Mouse (Mus musculus) heart, postnatal 10 days (tissue): ENCODE results near the gene Col5a3. TPM values are rescaled to one million over a fixed set of nuclear protein-coding genes. Genes with fewer than 3 reads are reported as not detected.

Source experiments
- DNase-seq, 2 experiments: peaks; one replicate each; pipeline ENCODE4 v3.0.0; 2021
- intact Hi-C: fragments of 180-260 bp; cut with DNase I; formaldehyde crosslinking; loops from one replicate; pipeline ENCODE4 v1.15.1; 2025
- total RNA-seq, 2 experiments: library from RNA; stranded (reverse); gene quantifications; 2 replicates each; pipeline ENCODE4 v1.2.3; 2021

Col5a3 gene
- total RNA-seq, 2 experiments from 2014 or later, result 22.2 to 25.4 TPM

- DNase-seq, result no peak
- intact Hi-C loops, result no loop called here
Observed at GRCm38 (mm10) chr9:20721582-20721981, 93.3 kb downstream of the Col5a3 start.

Other genes starting within 250 kb of the Col5a3 start
- 10 to 100 TPM in 1 of 2 experiments, 1 to 10 TPM in 1; 9.5 to 12.1 TPM for gene Zfp846, start 233.8 kb downstream of the Col5a3 start, total RNA-seq
- gene Ubl5, start 172.2 kb downstream of the Col5a3 start, total RNA-seq, result 100 to 1,000 TPM; 221 to 248 TPM
- gene Fbxl12, start 170.3 kb downstream of the Col5a3 start, total RNA-seq, result 10 to 100 TPM; 14.3 to 17.3 TPM
- gene Pin1, start 163.0 kb downstream of the Col5a3 start, total RNA-seq, result 10 to 100 TPM; 18.7 to 18.8 TPM
- gene Olfm2, start 68.7 kb downstream of the Col5a3 start, total RNA-seq, result 1 to 10 TPM in 1 of 2 experiments, under 1 TPM in 1; 0.50 to 1.2 TPM
- gene Rdh8, start 3.4 kb upstream of the Col5a3 start, total RNA-seq, result not detected
- 1 to 10 TPM; 6.5 to 7.2 TPM for gene A230050P20Rik, start 53.6 kb upstream of the Col5a3 start, total RNA-seq
- 1 to 10 TPM; 1.7 to 1.8 TPM for gene Angptl6, start 64.7 kb upstream of the Col5a3 start, total RNA-seq
- 10 to 100 TPM; 13.2 to 13.9 TPM for gene Ppan, start 73.1 kb upstream of the Col5a3 start, total RNA-seq
- gene Eif3g, start 83.6 kb upstream of the Col5a3 start, total RNA-seq, result 100 to 1,000 TPM; 109 to 113 TPM
- 10 to 100 TPM; 28.9 to 30.6 TPM for gene Dnmt1, start 144.8 kb upstream of the Col5a3 start, total RNA-seq
- 10 to 100 TPM; 10.2 to 11.0 TPM for gene S1pr2, start 161.7 kb upstream of the Col5a3 start, total RNA-seq
- 100 to 1,000 TPM; 103 to 104 TPM for gene Mrpl4, start 187.7 kb upstream of the Col5a3 start, total RNA-seq
- 1 to 10 TPM; 8.9 to 9.5 TPM for gene Icam1, start 200.9 kb upstream of the Col5a3 start, total RNA-seq
- under 1 TPM; 0.53 to 0.79 TPM for gene Icam4, start 214.3 kb upstream of the Col5a3 start, total RNA-seq
- under 1 TPM; 0.10 to 0.12 TPM for gene Icam5, start 217.0 kb upstream of the Col5a3 start, total RNA-seq